Mouse (Mus musculus) embryonic facial prominence, embryonic 14.5 days (tissue): ENCODE results near the gene Cdkn1c. TPM values are rescaled to one million over a fixed set of nuclear protein-coding genes. Genes with fewer than 3 reads are reported as not detected.

Experiments used
- ATAC-seq: fragments of 200-750 bp; cut with Nextera tagmentation; 2 replicates; pipeline ENCODE4 v1.8.0; 2017; ENCODE audit warnings: low read depth, moderate number of reproducible peaks, moderate TSS enrichment
- DNase-seq: peaks from one replicate; pipeline ENCODE4 v3.0.0-alpha.2; 2015; ENCODE audit warnings: low spot score
- H3K27ac ChIP-seq: fragments of 300-500 bp; sonication (generic); replicated peaks from 2 replicates; pipeline ENCODE4 v1.5.1; 2014; ENCODE audit warnings: low read depth, mild to moderate bottlenecking, low read length, moderate library complexity
- H3K27me3 ChIP-seq: fragments of 300-500 bp; sonication (generic); replicated peaks from 2 replicates; pipeline ENCODE4 v1.6.1; 2014; ENCODE audit warnings: low read length; ENCODE audit not compliant: control insufficient read depth, insufficient read depth
- H3K36me3 ChIP-seq: fragments of 300-500 bp; sonication (generic); 2 replicates; pipeline ENCODE4 v1.6.1; 2014; ENCODE audit warnings: low read length, mixed read lengths; ENCODE audit not compliant: control insufficient read depth, insufficient read depth
- H3K4me1 ChIP-seq: fragments of 300-500 bp; sonication (generic); 2 replicates; pipeline ENCODE4 v1.6.1; 2014; ENCODE audit warnings: antibody characterized with exemption, low read length; ENCODE audit not compliant: control insufficient read depth, insufficient read depth
- H3K4me2 ChIP-seq: fragments of 300-500 bp; sonication (generic); 2 replicates; pipeline ENCODE4 v1.6.1; 2014; ENCODE audit warnings: low read depth, mild to moderate bottlenecking, low read length, moderate library complexity, mixed read lengths
- H3K4me3 ChIP-seq: fragments of 300-500 bp; sonication (generic); 2 replicates; pipeline ENCODE4 v1.5.1; 2014; ENCODE audit warnings: low read depth, mild to moderate bottlenecking, low read length
- H3K9ac ChIP-seq: fragments of 300-500 bp; sonication (generic); 2 replicates; pipeline ENCODE4 v1.6.1; 2014; ENCODE audit warnings: low read depth, mild to moderate bottlenecking, low read length, moderate library complexity, mixed read lengths
- H3K9me3 ChIP-seq: fragments of 300-500 bp; sonication (generic); 2 replicates; pipeline ENCODE4 v1.6.1; 2016; ENCODE audit warnings: low read length; ENCODE audit not compliant: control insufficient read depth
- WGBS: fragments of 180-500 bp; shearing (Covaris S2); extraction: QIAGEN DNeasy Blood & Tissue Kit; methylation state at CpG from one replicate; pipeline ENCODE4 v1.1.7; 2014; 5-methylcytosine and 5-hydroxymethylcytosine counted together
- polyA plus RNA-seq: library from polyadenylated mRNA; unstranded; fragments of >200 nt; fragmentation: Nextera tagmentation; extraction: Ambion mirVana; gene quantifications from 2 replicates; pipeline ENCODE4 v1.2.1, GENCODE M21; 2014

Cdkn1c gene
- polyA plus RNA-seq, 1 experiment from 2014 or later, result 2,410 TPM

DNA sequence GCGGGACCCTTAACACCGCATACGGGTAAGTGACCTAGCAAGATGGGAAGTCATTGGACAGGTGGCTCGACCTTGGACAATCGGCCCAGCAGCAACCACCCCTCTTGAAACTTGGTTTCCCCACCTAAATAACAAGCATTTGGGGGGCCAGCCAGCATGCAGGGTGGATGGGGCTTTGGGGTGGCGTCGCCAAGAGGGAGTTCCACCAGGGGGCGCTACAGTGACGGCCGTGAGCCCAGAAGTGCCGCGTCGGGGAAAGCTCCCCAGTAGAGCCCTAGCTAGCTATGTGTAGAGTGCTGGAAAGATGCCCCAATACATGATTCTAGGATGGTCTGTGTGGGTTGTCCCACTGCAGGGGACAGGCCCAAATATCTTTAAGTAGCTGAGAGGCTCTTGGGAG is 19.6 kb upstream of the Cdkn1c start:
- Histone ChIP-seq H3K4me3 (no peak overlapping the region), H3K27me3 (no peaks in the 10 kb centered on the region), H3K9me3 (no peaks in the 10 kb centered on the region), H3K9ac (no peak overlapping the region), H3K4me2 (no peak overlapping the region), H3K27ac (no peak overlapping the region), H3K36me3 (no peaks in the 10 kb centered on the region), H3K4me1 (no peaks in the 10 kb centered on the region)
- DNase-seq, result no peak
- WGBS, result 28% methylated on average over 13 of the region's 13 CpGs
- 0 out of 2 replicates have a peak, but pooled peaks have one; percentile 32 for ATAC-seq

DNA sequence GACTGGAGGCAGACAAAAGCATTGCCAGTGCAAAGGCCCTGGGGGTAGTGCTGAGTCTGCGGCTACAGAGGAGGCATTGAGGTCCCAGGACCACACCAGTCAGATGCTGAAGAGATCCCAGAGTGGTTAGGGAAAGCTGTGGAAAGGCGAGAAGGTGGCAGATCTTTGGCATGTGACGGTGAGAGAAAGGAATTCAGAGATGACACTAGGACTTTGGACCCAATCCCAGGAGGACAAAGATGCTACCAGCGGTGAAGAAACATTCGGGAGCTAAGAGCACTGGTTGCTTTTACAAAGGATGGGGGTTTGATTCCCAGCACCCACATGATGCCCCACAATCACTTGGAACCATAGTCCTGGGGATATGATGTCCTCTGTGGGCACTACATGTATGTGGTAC is 16.9 kb upstream of the Cdkn1c start:
- Histone ChIP-seq H3K4me3 (no peak overlapping the region), H3K27me3 (no peaks in the 10 kb centered on the region)
- WGBS, result 79% methylated on average over 5 of the region's 5 CpGs

DNA sequence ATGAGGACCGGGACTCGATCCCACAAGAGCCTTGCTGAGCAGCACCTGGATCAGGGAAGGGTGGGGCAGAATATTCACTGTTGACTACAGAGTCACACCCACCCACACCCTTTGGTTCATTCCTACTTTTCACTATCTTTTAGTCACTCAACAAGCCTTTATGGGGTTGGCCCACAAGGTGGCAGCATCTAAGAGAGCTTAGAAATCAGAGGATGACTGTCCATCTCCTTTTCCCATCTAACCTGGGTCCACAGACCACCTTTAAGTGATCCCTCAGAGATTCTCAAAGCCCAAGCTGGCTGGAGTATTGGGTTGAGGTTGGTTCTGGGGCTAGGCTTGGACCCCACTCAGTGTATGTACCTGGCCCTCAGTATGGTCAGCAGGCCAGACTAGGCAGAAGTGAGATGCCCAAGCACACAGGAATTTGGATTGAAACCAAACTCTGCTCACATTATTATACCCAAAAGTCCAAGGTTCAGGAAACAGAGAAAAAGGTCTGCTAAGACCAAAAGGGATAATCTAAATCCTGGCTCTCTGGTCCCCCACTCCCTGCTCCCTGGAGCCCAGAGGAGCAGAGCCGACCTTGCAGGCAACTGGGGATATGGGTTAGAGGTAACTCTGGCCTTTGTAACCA is 16.0 kb upstream of the Cdkn1c start:
- no peaks in the 10 kb centered on the region for H3K4me1 ChIP-seq
- H3K27me3 ChIP-seq, result no peaks in the 10 kb centered on the region
- H3K4me2 ChIP-seq, result no peak overlapping the region
- no peaks in the 10 kb centered on the region for H3K36me3 ChIP-seq
- no peak for DNase-seq
- WGBS, result 86% methylated on average over 3 of the region's 3 CpGs
- no peak for ATAC-seq
- H3K27ac ChIP-seq, result no peak overlapping the region
- H3K9ac ChIP-seq, result no peak overlapping the region
- H3K9me3 ChIP-seq, result no peaks in the 10 kb centered on the region
- no peak overlapping the region for H3K4me3 ChIP-seq

More for the DNA sequence above, 16.9 kb upstream of the Cdkn1c start:
- no peak overlapping the region for H3K9ac ChIP-seq
- H3K4me2 ChIP-seq, result no peak overlapping the region
- no peaks in the 10 kb centered on the region for H3K4me1 ChIP-seq
- H3K36me3 ChIP-seq, result no peaks in the 10 kb centered on the region
- DNase-seq (no peak), ATAC-seq (no peak)
- no peaks in the 10 kb centered on the region for H3K9me3 ChIP-seq
- H3K27ac ChIP-seq, result no peak overlapping the region

DNA sequence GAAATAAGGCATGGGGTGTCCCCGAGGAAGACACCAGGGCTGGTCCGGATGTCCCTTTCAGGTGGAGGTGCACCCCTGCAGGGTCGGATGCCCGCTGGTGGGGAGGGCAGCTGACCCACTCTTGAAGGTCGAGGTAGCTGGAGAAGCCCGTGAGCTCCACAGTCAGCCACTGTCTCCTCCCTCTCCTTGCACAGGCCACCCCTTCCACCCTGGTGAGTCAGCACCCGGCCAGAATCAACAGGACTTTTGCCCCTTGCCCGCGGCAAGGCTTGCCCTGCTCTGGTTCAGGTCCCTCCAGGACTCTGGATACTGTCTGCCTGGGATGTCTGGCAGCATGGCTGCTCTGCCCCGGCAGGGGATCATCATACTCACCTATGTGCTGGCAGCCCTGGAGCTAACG is 15.0 kb upstream of the Cdkn1c start:
- ATAC-seq (no peak), DNase-seq (no peak)
- Histone ChIP-seq H3K9me3 (no peaks in the 10 kb centered on the region), H3K36me3 (no peaks in the 10 kb centered on the region), H3K27me3 (no peaks in the 10 kb centered on the region), H3K4me1 (no peaks in the 10 kb centered on the region), H3K9ac (no peak overlapping the region), H3K4me2 (no peak overlapping the region), H3K27ac (no peak overlapping the region), H3K4me3 (no peak overlapping the region)
- 74% methylated on average over 7 of the region's 11 CpGs for WGBS

DNA sequence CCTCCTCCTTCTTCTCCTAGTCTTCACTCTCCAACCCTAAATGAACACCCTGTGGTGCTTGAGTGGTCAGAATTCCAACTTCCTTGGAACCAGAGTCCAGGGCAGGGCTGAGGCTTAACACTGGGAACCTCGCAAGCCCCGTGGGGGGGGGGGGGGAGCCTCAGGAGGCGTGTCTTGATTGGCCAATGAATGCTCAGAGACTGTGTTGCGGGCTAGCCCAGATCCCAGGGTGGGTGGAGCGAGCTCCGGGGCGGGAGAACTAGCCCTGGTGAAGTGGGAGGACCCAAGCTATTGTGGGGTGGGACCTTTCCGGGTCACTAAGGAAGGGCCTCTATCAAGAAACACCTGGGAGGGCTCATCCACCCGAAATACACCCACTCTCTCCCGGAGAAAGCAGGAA is 14.0 kb upstream of the Cdkn1c start:
- Histone ChIP-seq H3K4me2 (no peak overlapping the region), H3K9ac (no peak overlapping the region), H3K4me1 (no peaks in the 10 kb centered on the region), H3K27ac (no peak overlapping the region), H3K36me3 (no peaks in the 10 kb centered on the region), H3K27me3 (no peaks in the 10 kb centered on the region), H3K4me3 (no peak overlapping the region), H3K9me3 (no peaks in the 10 kb centered on the region)
- no peak for ATAC-seq
- DNase-seq, result no peak
- 35% methylated on average over 10 of the region's 10 CpGs for WGBS

DNA sequence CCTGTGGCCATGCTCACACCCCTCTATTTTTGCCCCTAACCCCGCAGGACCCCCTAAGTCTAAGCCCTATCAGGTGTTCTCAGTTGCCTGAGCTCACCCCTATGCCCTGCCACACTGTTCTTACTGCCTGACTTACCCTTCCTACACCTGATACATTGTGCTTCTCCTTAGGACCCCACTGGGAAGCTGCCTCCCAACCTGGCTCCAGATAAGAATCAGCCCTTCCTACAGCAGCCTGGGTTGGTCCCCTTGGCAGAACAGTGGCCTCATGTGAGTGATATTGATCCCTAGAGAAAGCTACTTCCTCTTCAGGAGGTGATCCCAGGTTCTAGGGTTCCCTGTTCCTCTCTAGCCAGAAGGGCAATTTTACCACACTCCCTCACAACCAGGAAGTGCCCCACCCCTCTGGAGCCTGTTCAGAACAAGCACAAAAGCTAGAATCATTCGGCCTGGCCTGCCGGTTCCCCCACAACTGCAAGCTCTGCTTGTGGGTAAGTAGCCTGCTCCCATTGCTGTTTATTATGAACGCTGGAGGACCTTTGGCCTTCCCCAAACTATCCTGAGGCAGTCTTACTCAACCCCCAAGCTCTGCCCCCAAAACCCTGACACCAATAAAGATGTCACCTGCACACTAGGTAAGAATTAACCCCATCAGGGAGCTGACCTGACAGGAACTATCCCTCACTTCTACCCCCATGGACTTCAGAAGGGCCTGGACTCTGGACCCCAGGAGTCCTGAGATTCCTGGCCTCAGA is 12.7 kb upstream of the Cdkn1c start, which contains the start of gene Slc22a18:
TSS of gene Slc22a18 (plus strand) at position 390 of the 755 bp plus-strand sequence.
- Histone ChIP-seq H3K4me1 (no peaks in the 10 kb centered on the region), H3K36me3 (no peaks in the 10 kb centered on the region), H3K4me2 (peak within 1 kb of the TSS; percentile 23), H3K9ac (no peak within 1 kb of the TSS), H3K27ac (no peak within 1 kb of the TSS), H3K27me3 (no peaks in the 10 kb centered on the region), H3K9me3 (no peaks in the 10 kb centered on the region), H3K4me3 (no peak within 1 kb of the TSS)
- peak; percentile 59 for DNase-seq
- ATAC-seq, result peak; percentile 41; the same call in 1 of the 2 replicates
- WGBS, result 25% methylated on average over 4 of the region's 4 CpGs

DNA sequence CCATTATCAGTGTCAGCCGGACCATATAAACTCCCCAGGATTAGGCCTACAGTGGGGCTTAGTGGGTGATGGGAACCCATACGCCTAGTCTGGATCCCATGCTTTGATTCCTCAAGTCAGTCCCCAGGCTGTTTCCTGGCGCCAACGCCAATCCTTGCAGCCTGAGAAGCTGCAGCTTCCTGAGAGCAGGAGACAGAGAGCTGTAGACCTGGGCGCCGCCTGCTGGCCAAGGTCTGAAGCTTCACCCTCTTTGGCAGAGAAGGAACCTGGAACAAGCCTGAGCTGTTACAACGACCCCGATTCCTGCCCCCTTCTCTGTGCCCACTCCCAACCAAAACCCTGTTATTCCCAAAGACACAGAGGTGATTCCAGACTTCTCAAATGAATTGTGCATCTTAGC is 9.1 kb upstream of the Cdkn1c start:
- ATAC-seq, result peak; percentile 41

DNA sequence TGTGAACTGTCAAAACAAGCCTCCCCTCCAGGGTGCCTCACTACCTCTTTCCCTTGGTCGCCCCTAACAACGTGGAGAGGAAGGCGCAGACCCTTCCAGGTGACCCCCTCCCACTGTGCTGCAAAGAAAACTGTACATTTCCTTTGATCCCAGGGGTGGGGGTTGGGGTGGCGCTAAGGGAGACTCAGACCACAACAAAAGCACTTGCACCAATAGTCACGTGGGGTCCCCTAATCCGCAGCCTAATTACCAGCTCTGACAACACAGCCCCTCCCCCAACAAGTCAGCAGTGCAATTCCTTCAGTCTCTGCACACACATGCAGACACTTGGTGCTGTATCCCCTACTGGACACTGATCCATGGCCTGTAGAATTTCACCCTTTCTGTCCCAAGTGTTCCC is 6.9 kb upstream of the Cdkn1c start:
- Histone ChIP-seq H3K4me3 (no peak overlapping the region), H3K36me3 (no peaks in the 10 kb centered on the region), H3K27ac (no peak overlapping the region), H3K4me1 (peaks cover 17% of the 10 kb centered on the region), H3K4me2 (no peak overlapping the region), H3K27me3 (no peaks in the 10 kb centered on the region), H3K9ac (no peak overlapping the region), H3K9me3 (no peaks in the 10 kb centered on the region)
- peak; percentile 57 for DNase-seq
- 12% methylated on average over 6 of the region's 6 CpGs for WGBS
- no peak for ATAC-seq

More for the DNA sequence above, 9.1 kb upstream of the Cdkn1c start:
- Histone ChIP-seq H3K9me3 (no peaks in the 10 kb centered on the region), H3K27ac (no peak overlapping the region), H3K4me3 (no peak overlapping the region), H3K36me3 (no peaks in the 10 kb centered on the region), H3K27me3 (no peaks in the 10 kb centered on the region), H3K9ac (no peak overlapping the region), H3K4me1 (peaks cover 14% of the 10 kb centered on the region), H3K4me2 (no peak overlapping the region)
- peak; percentile 87 for DNase-seq
- WGBS, result 12% methylated on average over 6 of the region's 8 CpGs
